Mouse (Mus musculus): ENCODE data around the gene Nphp4.

DNA sequence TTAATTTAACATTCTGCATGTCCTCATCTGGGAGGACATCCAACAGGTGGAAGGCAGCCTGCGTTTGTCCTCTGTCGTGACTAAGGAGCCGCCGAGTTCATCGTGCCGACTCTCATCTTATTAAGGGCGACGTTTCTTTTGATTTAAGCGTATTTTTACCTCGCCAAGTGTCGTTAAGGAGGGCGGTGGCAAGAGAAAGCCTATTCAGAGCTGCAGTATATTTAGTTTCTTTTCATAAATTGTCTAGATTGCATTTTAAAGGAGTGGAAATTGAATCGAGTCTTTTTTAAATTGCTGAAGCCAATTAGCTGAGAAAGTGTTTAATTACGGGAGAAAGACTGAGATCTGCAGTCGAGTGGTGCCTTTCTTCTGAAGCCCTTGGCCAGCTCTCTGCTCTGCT is 109.0 kb downstream of the Nphp4 start:
- TF ChIP-seq POLR2A (IDR thresholded peaks at IDR 0.05; ENCODE audit: borderline replicate concordance, extremely low read depth, low read depth, low read length) (no peak), CTCF (IDR thresholded peaks at IDR 0.05; ENCODE audit: insufficient read depth, low read length) (no peak)
